8 mouse cellular contexts compared by ENCODE assay signal in genomic region chr7:100591522-100591852, GRCm38 (mm10). TPM values are rescaled to one million over a fixed set of nuclear protein-coding genes. Genes with fewer than 3 reads are reported as not detected.
A peak's percentile ranks its signal among the peaks of the same experiment; 100 is the strongest.
DNase-seq lines count a peak whose midpoint lies in the region; ATAC-seq and TF ChIP-seq lines count a peak whose summit lies in the region.

No protein-coding gene starts in this region.

- 0 out of 2 replicates have a peak, but pooled peaks have one; percentile 7 for ATAC-seq in lung, embryonic 14.5 days (ENCODE audit: insufficient read depth)
- ATAC-seq in limb, embryonic 11.5 days (ENCODE audit: insufficient number of reproducible peaks, low FRiP score, low TSS enrichment, low read depth) = no peak
- no peak; the same call in 1 of the 2 replicates for ATAC-seq in neural tube, embryonic 15.5 days (ENCODE audit: low FRiP score)

- H3K27me3 ChIP-seq in lung, embryonic 14.5 days (ENCODE audit: insufficient read depth, low read length) = no peaks in the 10 kb centered on the region
- H3K27me3 ChIP-seq in forebrain, embryonic 10.5 days (ENCODE audit: poor library complexity, severe bottlenecking) = no peaks in the 10 kb centered on the region
- H3K27me3 ChIP-seq in limb, embryonic 11.5 days (ENCODE audit: control insufficient read depth, insufficient read depth, low read length) = no peaks in the 10 kb centered on the region
- H3K27me3 ChIP-seq in neural tube, embryonic 15.5 days (replicated peaks) = no peaks in the 10 kb centered on the region

- H3K4me2 ChIP-seq in lung, embryonic 14.5 days = peak overlapping the region; percentile 62
- H3K4me2 ChIP-seq in limb, embryonic 11.5 days (ENCODE audit: low read depth, severe bottlenecking) = peak overlapping the region; percentile 57; the same call in 1 of the 2 replicates
- peak overlapping the region; percentile 65 for H3K4me2 ChIP-seq in neural tube, embryonic 15.5 days

- H3K27ac ChIP-seq in lung, embryonic 14.5 days (ENCODE audit: low read depth) = peak overlapping the region; percentile 89
- H3K27ac ChIP-seq in forebrain, embryonic 10.5 days = peak overlapping the region; percentile 88
- no peak overlapping the region for H3K27ac ChIP-seq in limb, embryonic 11.5 days (replicated peaks; ENCODE audit: low read depth, low read length)
- peak overlapping the region; percentile 91 for H3K27ac ChIP-seq in neural tube, embryonic 15.5 days (replicated peaks)

- H3K4me3 ChIP-seq in lung, embryonic 14.5 days (ENCODE audit: low read depth, low read length) = peak overlapping the region; percentile 50
- H3K4me3 ChIP-seq in forebrain, embryonic 10.5 days = peak overlapping the region; percentile 57
- no peak overlapping the region; the same call in 1 of the 2 replicates for H3K4me3 ChIP-seq in limb, embryonic 11.5 days (ENCODE audit: low read depth, low read length)
- peak overlapping the region; percentile 50 for H3K4me3 ChIP-seq in neural tube, embryonic 15.5 days (replicated peaks)

- no peak for TF ChIP-seq CTCF in lung, embryonic 14.5 days (IDR thresholded peaks at IDR 0.05; ENCODE audit: low read depth)

- no peaks in the 10 kb centered on the region for H3K9me3 ChIP-seq in lung, embryonic 14.5 days (ENCODE audit: low read depth, low read length)
- no peaks in the 10 kb centered on the region for H3K9me3 ChIP-seq in forebrain, embryonic 10.5 days
- no peaks in the 10 kb centered on the region for H3K9me3 ChIP-seq in limb, embryonic 11.5 days (ENCODE audit: control insufficient read depth, low read length)
- H3K9me3 ChIP-seq in neural tube, embryonic 15.5 days (replicated peaks) = no peaks in the 10 kb centered on the region

- DNase-seq in lung, embryonic 14.5 days = no peak
- DNase-seq in lung, postnatal 25 days (ENCODE audit: low spot score) = no peak
- no peak for DNase-seq in forebrain, embryonic 10.5 days (ENCODE audit: extremely low spot score, low spot score)
- DNase-seq in limb, embryonic 11.5 days (ENCODE audit: low spot score) = no peak
- no peak for DNase-seq in right cerebral cortex, adult 18-20 months
- no peak for DNase-seq in urinary bladder, postnatal 10 days (ENCODE audit: low spot score)
- no peak for DNase-seq in adrenal gland, postnatal 36 days

- WGBS in lung, embryonic 14.5 days = 5% methylated on average over 2 of the region's 2 CpGs
- WGBS in forebrain, embryonic 10.5 days = 9% methylated on average over 2 of the region's 2 CpGs
- WGBS in limb, embryonic 11.5 days = 5% methylated on average over 2 of the region's 2 CpGs
- WGBS in neural tube, embryonic 15.5 days = 8% methylated on average over 2 of the region's 2 CpGs

- H3K4me1 ChIP-seq in lung, embryonic 14.5 days (ENCODE audit: insufficient read depth) = 0 out of 2 replicates have a peak, but pooled peaks cover 4% of the 10 kb centered on the region
- H3K4me1 ChIP-seq in forebrain, embryonic 10.5 days = peaks cover 9% of the 10 kb centered on the region; the same call in 1 of the 2 replicates
- H3K4me1 ChIP-seq in limb, embryonic 11.5 days (ENCODE audit: control insufficient read depth, insufficient read depth, low read length) = no peaks in the 10 kb centered on the region
- H3K4me1 ChIP-seq in neural tube, embryonic 15.5 days = 0 out of 2 replicates have a peak, but pooled peaks cover 7% of the 10 kb centered on the region

- H3K9ac ChIP-seq in lung, embryonic 14.5 days = peak overlapping the region; percentile 65
- no peak overlapping the region for H3K9ac ChIP-seq in limb, embryonic 11.5 days (ENCODE audit: low read length)
- H3K9ac ChIP-seq in neural tube, embryonic 15.5 days (replicated peaks) = peak overlapping the region; percentile 62; the same call in 1 of the 2 replicates

- no peaks in the 10 kb centered on the region for H3K36me3 ChIP-seq in lung, embryonic 14.5 days (ENCODE audit: insufficient read depth)
- H3K36me3 ChIP-seq in forebrain, embryonic 10.5 days (replicated peaks) = no peaks in the 10 kb centered on the region
- no peaks in the 10 kb centered on the region for H3K36me3 ChIP-seq in limb, embryonic 11.5 days (ENCODE audit: control insufficient read depth, insufficient read depth, low read length)
- H3K36me3 ChIP-seq in neural tube, embryonic 15.5 days = no peaks in the 10 kb centered on the region

RNA-seq across cellular contexts. Expression of gene Rab6a, which starts 15.7 kb away (rescaled TPM):
- 102 and 105 TPM in 2 replicates for polyA plus RNA-seq in lung, embryonic 14.5 days (2014; fragmentation: Nextera tagmentation; extraction: Ambion mirVana)
- 83.8 and 83.9 TPM in 2 replicates for polyA plus RNA-seq in forebrain, embryonic 10.5 days (2016; fragmentation: Nextera tagmentation; extraction: Ambion mirVana)
- 128 TPM in 2 replicates for polyA plus RNA-seq in limb, embryonic 11.5 days (2014; fragmentation: Nextera tagmentation; extraction: Ambion mirVana)
- polyA plus RNA-seq in neural tube, embryonic 15.5 days (2015; fragmentation: Nextera tagmentation; extraction: Ambion mirVana) = 253 and 287 TPM in 2 replicates
- total RNA-seq in adrenal gland, postnatal 36 days (2021) = 10 to 100 TPM; 74.1 to 82.7 TPM

RNA-seq across cellular contexts. Expression of gene Mrpl48, which starts 16.6 kb away (rescaled TPM):
- 77.2 and 80.8 TPM in 2 replicates for polyA plus RNA-seq in lung, embryonic 14.5 days (2014; fragmentation: Nextera tagmentation; extraction: Ambion mirVana)
- polyA plus RNA-seq in forebrain, embryonic 10.5 days (2016; fragmentation: Nextera tagmentation; extraction: Ambion mirVana) = 55.8 and 56.6 TPM in 2 replicates
- polyA plus RNA-seq in limb, embryonic 11.5 days (2014; fragmentation: Nextera tagmentation; extraction: Ambion mirVana) = 56.8 and 66.9 TPM in 2 replicates
- 82.6 and 85.3 TPM in 2 replicates for polyA plus RNA-seq in neural tube, embryonic 15.5 days (2015; fragmentation: Nextera tagmentation; extraction: Ambion mirVana)
- 10 to 100 TPM; 56.7 to 58.3 TPM for total RNA-seq in adrenal gland, postnatal 36 days (2021)

RNA-seq across cellular contexts. Expression of gene Coa4, which starts 54.6 kb away (rescaled TPM):
- 15.4 and 18.2 TPM in 2 replicates for polyA plus RNA-seq in lung, embryonic 14.5 days (2014; fragmentation: Nextera tagmentation; extraction: Ambion mirVana)
- polyA plus RNA-seq in forebrain, embryonic 10.5 days (2016; fragmentation: Nextera tagmentation; extraction: Ambion mirVana) = 20.4 and 20.6 TPM in 2 replicates
- 21.3 and 22.2 TPM in 2 replicates for polyA plus RNA-seq in limb, embryonic 11.5 days (2014; fragmentation: Nextera tagmentation; extraction: Ambion mirVana)
- polyA plus RNA-seq in neural tube, embryonic 15.5 days (2015; fragmentation: Nextera tagmentation; extraction: Ambion mirVana) = 15.3 and 16.9 TPM in 2 replicates
- total RNA-seq in adrenal gland, postnatal 36 days (2021) = 10 to 100 TPM in 1 of 2 experiments, 1 to 10 TPM in 1; 9.1 to 10.4 TPM
